Mouse (Mus musculus): ENCODE results near the gene Gdpd3. TPM values are rescaled to one million over a fixed set of nuclear protein-coding genes. Genes with fewer than 3 reads are reported as not detected.
A peak's percentile ranks its signal among the peaks of the same experiment; 100 is the strongest.

The Gdpd3 gene
- polyA plus RNA-seq, 1 experiment from 2014 or later = 2.0 TPM

DNA sequence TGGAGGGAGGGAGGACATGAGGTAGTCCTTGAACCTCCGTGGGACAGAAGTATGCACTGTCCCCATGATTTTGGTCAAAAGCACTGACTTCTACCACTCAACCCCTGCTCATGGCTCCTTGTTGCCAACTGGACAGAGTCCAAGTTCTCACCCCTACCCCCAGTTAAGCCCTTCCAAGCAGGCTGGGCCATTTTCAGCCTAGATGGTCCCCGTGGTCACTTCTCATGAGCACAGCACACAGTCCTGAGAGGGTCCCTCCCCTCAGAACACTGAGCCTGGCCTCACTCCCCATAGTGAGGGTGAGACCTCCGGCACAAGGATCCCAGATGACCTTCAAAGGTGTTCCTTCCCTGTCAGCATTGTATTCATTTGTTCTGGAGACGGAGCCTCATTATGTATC lies 23.0 kb downstream of the Gdpd3 start:
- H3K9ac ChIP-seq (ENCODE audit: low read depth, low read length) = no peak overlapping the region
- ATAC-seq (ENCODE audit: low FRiP score, low TSS enrichment) = no peak
- no peaks in the 10 kb centered on the region for H3K27me3 ChIP-seq (ENCODE audit: control insufficient read depth, insufficient read depth, low read length)
- H3K4me2 ChIP-seq (replicated peaks; ENCODE audit: low read depth, low read length) = no peak overlapping the region
- WGBS = 89% methylated on average over 4 of the region's 4 CpGs
- no peak overlapping the region for H3K27ac ChIP-seq (ENCODE audit: low read depth, low read length)
- H3K36me3 ChIP-seq (ENCODE audit: control insufficient read depth, insufficient read depth, low read length) = peaks cover 64% of the 10 kb centered on the region
- H3K4me3 ChIP-seq (ENCODE audit: low read length) = no peak overlapping the region
- H3K9me3 ChIP-seq (ENCODE audit: control insufficient read depth, low read length) = no peaks in the 10 kb centered on the region
- H3K4me1 ChIP-seq (ENCODE audit: control insufficient read depth, insufficient read depth, low read length) = peaks cover 8% of the 10 kb centered on the region

DNA sequence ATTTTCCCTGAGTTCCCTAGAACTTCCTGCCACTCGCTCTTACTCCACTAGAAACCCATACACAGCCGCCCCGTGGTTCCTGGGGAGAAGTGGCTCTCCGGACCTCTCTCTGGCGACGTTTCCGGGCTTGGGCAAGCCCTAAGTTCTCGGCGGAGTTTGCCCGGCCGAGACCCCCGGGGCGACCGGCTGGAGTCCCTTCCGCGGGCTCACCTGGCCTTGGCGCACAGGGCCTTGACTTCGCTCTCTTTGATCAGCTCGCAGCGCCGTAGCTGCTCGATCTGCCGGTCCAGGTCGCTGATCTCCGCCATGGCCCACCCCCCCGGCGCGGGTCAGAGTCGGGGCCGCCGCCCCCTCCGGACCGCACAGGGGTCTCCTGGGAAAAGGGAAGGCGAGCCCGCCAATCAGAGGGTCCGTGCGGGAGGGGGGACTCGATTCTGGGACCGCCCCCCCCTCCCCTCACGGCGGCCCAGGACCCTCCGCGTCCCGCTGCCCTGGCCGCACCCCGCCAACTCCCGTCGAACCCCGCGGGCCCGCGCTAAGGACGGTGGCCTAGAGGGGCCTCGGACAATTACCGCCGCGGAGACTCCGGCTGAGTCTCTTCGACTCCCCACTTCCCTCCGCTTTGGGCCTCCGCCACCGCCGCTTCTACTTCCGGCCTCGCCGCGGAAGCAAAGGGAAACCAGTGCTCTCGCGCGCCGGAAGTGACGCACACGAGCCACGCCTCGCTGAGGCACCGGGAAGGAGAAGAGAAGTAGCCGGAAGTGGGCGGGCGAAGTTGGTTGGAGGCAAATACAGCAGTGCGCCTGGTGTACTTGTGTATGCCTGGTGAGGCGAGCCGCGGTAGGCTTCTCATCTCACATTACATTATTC lies 26.0 kb downstream of the Gdpd3 start, which contains the start of gene Ppp4c:
Gene Ppp4c, minus strand, starts transcription at position 646 of the 870 bp plus-strand sequence.
- ATAC-seq (ENCODE audit: low FRiP score, low TSS enrichment) = peak; percentile 95
- peak within 1 kb of the TSS; percentile 96 for H3K4me3 ChIP-seq (ENCODE audit: low read length)
- peaks cover 64% of the 10 kb centered on the region for H3K36me3 ChIP-seq (ENCODE audit: control insufficient read depth, insufficient read depth, low read length)
- H3K9me3 ChIP-seq (ENCODE audit: control insufficient read depth, low read length) = no peaks in the 10 kb centered on the region
- H3K4me1 ChIP-seq (ENCODE audit: control insufficient read depth, insufficient read depth, low read length) = peaks cover 13% of the 10 kb centered on the region
- peak within 1 kb of the TSS; percentile 94 for H3K9ac ChIP-seq (ENCODE audit: low read depth, low read length)
- H3K27me3 ChIP-seq (ENCODE audit: control insufficient read depth, insufficient read depth, low read length) = no peaks in the 10 kb centered on the region
- under 1% methylated on average over 60 of the region's 83 CpGs for WGBS
- peak within 1 kb of the TSS; percentile 75 for H3K4me2 ChIP-seq (replicated peaks; ENCODE audit: low read depth, low read length)
- H3K27ac ChIP-seq (ENCODE audit: low read depth, low read length) = peak within 1 kb of the TSS; percentile 98

DNA sequence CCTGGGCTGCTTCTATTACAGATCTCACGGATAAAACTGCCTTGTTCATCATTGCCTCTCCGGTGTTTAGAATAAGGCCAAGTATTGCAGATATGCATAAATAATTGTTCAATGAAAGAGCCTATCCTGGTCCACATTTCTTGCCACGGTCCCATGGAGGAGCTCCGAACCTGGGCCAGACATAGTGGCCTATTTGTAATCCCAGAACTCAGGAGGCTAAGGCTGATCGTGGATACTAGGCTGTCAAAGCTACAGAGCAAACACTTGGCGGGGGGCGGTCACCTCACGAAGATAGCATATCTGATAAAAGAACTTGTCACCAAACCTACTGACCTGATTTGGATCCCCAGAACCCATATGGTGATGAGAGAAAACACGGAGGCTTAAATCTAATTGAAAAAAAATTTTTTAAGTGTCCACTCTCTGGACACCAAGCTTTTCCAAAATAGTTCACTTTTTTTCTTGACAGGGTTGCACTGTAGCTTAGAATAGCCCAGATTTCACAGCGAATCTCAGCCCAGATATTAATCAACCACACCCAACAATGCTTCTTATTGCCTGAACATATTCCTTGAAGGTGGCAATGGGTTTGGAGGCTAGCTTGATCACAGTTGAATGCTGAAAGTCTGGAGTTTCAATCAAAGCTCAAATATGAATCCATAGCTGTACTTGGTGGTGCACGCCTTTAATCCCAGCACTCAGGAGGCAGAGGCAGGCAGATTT lies 26.7 kb downstream of the Gdpd3 start:
- Histone ChIP-seq H3K27ac (ENCODE audit: low read depth, low read length) (peak overlapping the region; percentile 98), H3K4me3 (ENCODE audit: low read length) (peak overlapping the region; percentile 96), H3K27me3 (ENCODE audit: control insufficient read depth, insufficient read depth, low read length) (no peaks in the 10 kb centered on the region), H3K4me1 (ENCODE audit: control insufficient read depth, insufficient read depth, low read length) (peaks cover 20% of the 10 kb centered on the region), H3K36me3 (ENCODE audit: control insufficient read depth, insufficient read depth, low read length) (peaks cover 62% of the 10 kb centered on the region), H3K4me2 (replicated peaks; ENCODE audit: low read depth, low read length) (peak overlapping the region; percentile 49), H3K9me3 (ENCODE audit: control insufficient read depth, low read length) (no peaks in the 10 kb centered on the region), H3K9ac (ENCODE audit: low read depth, low read length) (peak overlapping the region; percentile 94; the same call in 1 of the 2 replicates)
- ATAC-seq (ENCODE audit: low FRiP score, low TSS enrichment) = peak; percentile 18; the same call in 1 of the 2 replicates
- WGBS = 25% methylated on average over 11 of the region's 11 CpGs

DNA sequence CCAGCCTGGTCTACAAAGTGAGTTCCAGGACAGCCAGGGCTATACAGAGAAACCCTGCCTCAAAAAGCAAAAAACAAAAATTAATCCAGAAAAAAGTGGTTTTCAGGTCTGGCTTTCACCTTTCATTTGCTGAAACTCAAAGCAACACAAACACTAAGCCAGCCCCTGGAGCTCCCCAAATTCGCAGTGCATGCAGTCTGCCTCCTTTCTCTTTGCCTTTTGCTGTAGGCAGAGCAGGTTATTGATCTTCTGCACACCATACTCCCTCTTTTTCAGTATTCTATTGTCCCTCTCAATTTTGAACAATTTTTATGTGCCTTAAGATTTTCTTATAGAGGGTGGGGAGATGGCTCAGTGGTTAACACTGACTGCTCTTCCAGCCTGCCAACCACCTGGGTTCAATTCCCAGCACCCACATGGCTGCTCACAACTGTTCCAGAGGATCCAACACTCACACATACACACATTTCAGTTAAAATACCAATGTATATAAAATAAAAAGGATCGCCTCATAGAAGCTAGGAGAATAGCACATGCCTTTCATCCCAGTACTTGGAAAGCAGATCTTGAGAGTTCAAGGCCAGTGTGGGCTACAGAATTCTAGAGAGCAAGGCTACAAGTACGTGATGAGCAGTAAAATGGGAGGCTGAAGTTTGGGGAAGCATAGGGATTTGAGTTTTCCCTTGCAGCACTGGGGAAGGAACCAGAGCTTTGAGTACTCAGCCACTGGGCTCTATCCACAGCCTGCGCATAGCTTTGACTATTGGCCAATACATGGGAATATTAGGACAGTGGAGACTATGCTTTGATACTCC lies 27.5 kb downstream of the Gdpd3 start:
- H3K4me1 ChIP-seq (ENCODE audit: control insufficient read depth, insufficient read depth, low read length) = peaks cover 20% of the 10 kb centered on the region
- H3K9ac ChIP-seq (ENCODE audit: low read depth, low read length) = no peak overlapping the region
- no peak overlapping the region for H3K4me2 ChIP-seq (replicated peaks; ENCODE audit: low read depth, low read length)
- no peak overlapping the region for H3K4me3 ChIP-seq (ENCODE audit: low read length)
- H3K27me3 ChIP-seq (ENCODE audit: control insufficient read depth, insufficient read depth, low read length) = no peaks in the 10 kb centered on the region
- no peaks in the 10 kb centered on the region for H3K9me3 ChIP-seq (ENCODE audit: control insufficient read depth, low read length)
- H3K36me3 ChIP-seq (ENCODE audit: control insufficient read depth, insufficient read depth, low read length) = peaks cover 54% of the 10 kb centered on the region
- no peak for ATAC-seq (ENCODE audit: low FRiP score, low TSS enrichment)
- 72% methylated on average over 4 of the region's 4 CpGs for WGBS
- no peak overlapping the region for H3K27ac ChIP-seq (ENCODE audit: low read depth, low read length)

DNA sequence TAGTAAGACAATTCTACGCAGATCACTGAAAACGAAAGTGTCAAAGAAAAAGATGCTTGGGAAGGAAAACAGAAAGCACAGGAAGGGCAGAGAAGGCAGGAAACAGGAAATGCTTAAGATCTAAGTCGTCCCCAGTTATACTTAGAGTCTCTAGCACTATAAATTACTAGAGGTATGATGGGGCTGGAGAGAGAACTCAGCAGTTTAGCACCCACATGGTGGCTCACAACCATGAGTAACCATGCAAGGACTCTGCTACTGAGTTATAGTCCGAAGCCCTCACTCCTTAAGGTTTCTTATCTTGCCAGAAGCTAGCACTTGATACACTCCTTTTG lies 28.1 kb downstream of the Gdpd3 start:
- no peak for ATAC-seq (ENCODE audit: low FRiP score, low TSS enrichment)
- H3K27ac ChIP-seq (ENCODE audit: low read depth, low read length) = no peak overlapping the region
- no peaks in the 10 kb centered on the region for H3K27me3 ChIP-seq (ENCODE audit: control insufficient read depth, insufficient read depth, low read length)
- peaks cover 49% of the 10 kb centered on the region for H3K36me3 ChIP-seq (ENCODE audit: control insufficient read depth, insufficient read depth, low read length)
- no peak overlapping the region for H3K9ac ChIP-seq (ENCODE audit: low read depth, low read length)
- WGBS = 68% methylated on average over 4 of the region's 4 CpGs
- no peaks in the 10 kb centered on the region for H3K9me3 ChIP-seq (ENCODE audit: control insufficient read depth, low read length)
- H3K4me1 ChIP-seq (ENCODE audit: control insufficient read depth, insufficient read depth, low read length) = peaks cover 20% of the 10 kb centered on the region
- no peak overlapping the region for H3K4me3 ChIP-seq (ENCODE audit: low read length)
- no peak overlapping the region for H3K4me2 ChIP-seq (replicated peaks; ENCODE audit: low read depth, low read length)

DNA sequence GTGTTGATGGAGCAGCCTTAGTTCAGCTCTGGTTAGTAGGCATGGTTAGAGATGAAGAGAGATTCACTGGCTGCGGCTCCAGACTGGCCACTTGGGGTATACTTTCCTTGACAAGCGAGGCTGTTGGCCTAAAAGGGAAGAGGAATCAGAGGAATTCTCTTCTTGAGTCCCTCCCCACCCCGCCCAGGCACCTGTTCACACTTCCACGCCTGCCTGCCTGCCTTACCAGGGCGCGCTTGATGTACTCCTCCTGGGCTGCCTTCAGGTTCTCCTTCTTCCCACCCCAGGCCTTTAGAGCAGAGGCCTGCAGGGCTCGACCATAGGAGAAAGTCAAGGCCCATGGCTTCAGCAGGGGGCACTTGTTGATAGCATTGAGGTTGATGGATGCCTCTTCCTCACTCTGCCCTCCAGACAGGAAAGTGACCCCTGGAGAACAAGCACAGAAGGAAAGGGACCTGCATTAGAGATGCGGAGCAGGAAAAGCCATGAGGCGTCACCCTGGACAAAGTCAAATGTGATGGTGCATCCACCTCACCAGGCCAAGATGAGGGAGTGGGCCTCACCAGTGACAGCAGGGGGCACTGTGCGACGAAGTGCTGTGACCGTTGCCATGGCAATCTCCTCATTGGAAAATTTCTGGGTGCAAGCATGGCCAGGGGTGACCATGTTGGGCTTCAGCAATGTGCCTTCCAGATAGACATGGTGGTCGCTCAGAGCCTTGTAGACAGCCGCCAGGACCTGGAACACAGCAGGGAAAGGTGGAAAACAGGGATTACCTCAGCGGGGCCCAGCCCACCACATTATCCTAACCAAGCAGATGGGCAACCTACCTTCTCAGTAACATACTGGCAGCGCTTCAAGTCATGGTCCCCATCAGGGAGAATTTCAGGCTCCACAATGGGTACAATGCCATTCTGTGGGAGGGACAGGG lies 29.5 kb downstream of the Gdpd3 start:
- no peak overlapping the region for H3K4me2 ChIP-seq (replicated peaks; ENCODE audit: low read depth, low read length)
- no peaks in the 10 kb centered on the region for H3K9me3 ChIP-seq (ENCODE audit: control insufficient read depth, low read length)
- H3K4me3 ChIP-seq (ENCODE audit: low read length) = no peak overlapping the region
- no peak overlapping the region for H3K9ac ChIP-seq (ENCODE audit: low read depth, low read length)
- WGBS = 80% methylated on average over 16 of the region's 16 CpGs
- H3K36me3 ChIP-seq (ENCODE audit: control insufficient read depth, insufficient read depth, low read length) = peaks cover 37% of the 10 kb centered on the region
- H3K27ac ChIP-seq (ENCODE audit: low read depth, low read length) = no peak overlapping the region
- H3K4me1 ChIP-seq (ENCODE audit: control insufficient read depth, insufficient read depth, low read length) = peaks cover 22% of the 10 kb centered on the region
- H3K27me3 ChIP-seq (ENCODE audit: control insufficient read depth, insufficient read depth, low read length) = no peaks in the 10 kb centered on the region
- no peak for ATAC-seq (ENCODE audit: low FRiP score, low TSS enrichment)

DNA sequence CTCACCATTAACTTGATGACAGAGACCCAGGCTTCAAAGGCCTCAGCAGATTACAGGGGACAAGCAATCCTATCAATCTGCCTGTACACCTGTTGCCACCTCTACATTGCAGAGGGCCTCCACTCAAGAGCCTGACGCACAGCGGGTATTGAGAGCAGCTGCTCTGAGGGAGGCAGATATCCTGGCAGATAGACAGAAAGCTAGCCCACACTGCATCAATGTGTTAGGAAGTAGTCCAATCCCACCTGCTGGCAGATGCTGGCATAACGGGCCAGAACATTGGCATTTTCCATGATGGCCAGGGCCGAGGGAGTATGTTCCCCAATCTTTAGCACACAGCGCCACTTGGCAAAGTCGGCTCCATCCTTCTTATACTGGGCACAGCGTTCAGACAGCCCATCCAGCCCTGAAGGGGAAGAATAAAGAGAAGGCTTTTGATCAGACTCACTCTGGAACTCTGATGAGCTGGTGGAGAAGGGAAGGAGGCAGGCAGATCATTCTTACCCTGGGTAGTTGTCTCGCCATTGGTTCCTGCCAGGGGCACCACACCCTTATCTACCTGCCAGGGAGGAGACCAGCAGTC lies 30.3 kb downstream of the Gdpd3 start:
- 76% methylated on average over 8 of the region's 8 CpGs for WGBS
- peak overlapping the region; percentile 73; the same call in 1 of the 2 replicates for H3K4me2 ChIP-seq (replicated peaks; ENCODE audit: low read depth, low read length)
- no peak overlapping the region for H3K27ac ChIP-seq (ENCODE audit: low read depth, low read length)
- no peak for ATAC-seq (ENCODE audit: low FRiP score, low TSS enrichment)
- H3K4me1 ChIP-seq (ENCODE audit: control insufficient read depth, insufficient read depth, low read length) = peaks cover 17% of the 10 kb centered on the region
- H3K4me3 ChIP-seq (ENCODE audit: low read length) = peak overlapping the region; percentile 92
- no peaks in the 10 kb centered on the region for H3K27me3 ChIP-seq (ENCODE audit: control insufficient read depth, insufficient read depth, low read length)
- H3K9ac ChIP-seq (ENCODE audit: low read depth, low read length) = no peak overlapping the region
- peaks cover 37% of the 10 kb centered on the region for H3K36me3 ChIP-seq (ENCODE audit: control insufficient read depth, insufficient read depth, low read length)
- no peaks in the 10 kb centered on the region for H3K9me3 ChIP-seq (ENCODE audit: control insufficient read depth, low read length)
